Mouse (Mus musculus): ENCODE measurements at regions not wholly inside any gene's neighbourhood (a gene's known extent, or its start where the extent isn't known, plus 50 kb on each side); places are given as distances from the start of the nearest gene placed in this dataset.

DNA sequence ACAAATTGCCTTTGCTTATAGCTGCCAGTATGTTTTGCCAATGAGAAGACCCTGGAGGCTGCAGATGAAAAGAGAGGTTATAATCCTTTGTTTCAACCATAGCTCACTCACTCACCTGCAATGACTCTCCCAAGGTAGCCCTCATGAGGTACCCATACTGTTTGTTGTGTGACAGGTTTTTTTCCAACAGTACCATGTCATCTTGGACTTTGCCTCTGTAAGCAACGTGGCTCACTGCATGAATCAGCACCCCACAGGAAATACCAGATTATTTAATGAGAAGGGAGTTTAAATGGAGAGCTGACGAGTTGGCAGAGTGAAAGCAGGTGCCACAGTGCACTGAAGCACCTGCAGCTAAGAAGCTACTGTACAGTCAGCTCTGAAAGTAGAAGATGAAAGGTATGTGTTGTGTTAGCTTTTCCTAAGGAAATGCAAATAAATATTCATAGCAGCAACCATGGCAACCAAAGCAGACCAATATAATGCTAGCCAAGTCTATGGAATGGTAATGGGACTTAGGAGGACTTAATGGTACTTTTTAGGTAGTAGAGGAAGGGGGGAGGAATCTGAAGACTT is 56.8 kb upstream of the Vmn2r7 start:
- no peak for TF ChIP-seq CTCF (IDR thresholded peaks at IDR 0.05)
- TF ChIP-seq EP300 (IDR thresholded peaks at IDR 0.05) = no peak

All from lung, postnatal 0 days (tissue).